Mouse (Mus musculus) midbrain, embryonic 16.5 days (tissue): ENCODE measurements around the gene Hoxd12. TPM values are rescaled to one million over a fixed set of nuclear protein-coding genes. Genes with fewer than 3 reads are reported as not detected.
A peak's percentile ranks its signal among the peaks of the same experiment; 100 is the strongest.

Source experiments
- ATAC-seq: fragments of 200-750 bp; cut with Nextera tagmentation; 2 replicates; pipeline ENCODE4 v1.8.0; 2017; ENCODE audit warnings: moderate TSS enrichment
- H3K27ac ChIP-seq: fragments of 300-500 bp; sonication (generic); 2 replicates; pipeline ENCODE4 v1.5.1; 2014; ENCODE audit warnings: mild to moderate bottlenecking, low read length, mixed read lengths
- H3K27me3 ChIP-seq: fragments of 300-500 bp; sonication (generic); 2 replicates; pipeline ENCODE4 v1.6.1; 2014; ENCODE audit warnings: low read depth, low read length, mixed read lengths; ENCODE audit not compliant: control insufficient read depth, insufficient read depth
- H3K36me3 ChIP-seq: fragments of 300-500 bp; sonication (generic); 2 replicates; pipeline ENCODE4 v1.6.1; 2014; ENCODE audit warnings: mild to moderate bottlenecking, low read length, moderate library complexity, mixed read lengths; ENCODE audit not compliant: control insufficient read depth, insufficient read depth
- H3K4me1 ChIP-seq: fragments of 300-500 bp; sonication (generic); 2 replicates; pipeline ENCODE4 v1.6.1; 2014; ENCODE audit warnings: mild to moderate bottlenecking, low read length, mixed read lengths; ENCODE audit not compliant: control insufficient read depth, insufficient read depth
- H3K4me2 ChIP-seq: fragments of 300-500 bp; sonication (generic); 2 replicates; pipeline ENCODE4 v1.6.1; 2014; ENCODE audit warnings: mild to moderate bottlenecking, low read length, mixed read lengths
- H3K4me3 ChIP-seq: fragments of 300-500 bp; sonication (generic); 2 replicates; pipeline ENCODE4 v1.5.1; 2014; ENCODE audit warnings: low read depth, mild to moderate bottlenecking, low read length, moderate library complexity, mixed read lengths
- H3K9ac ChIP-seq: fragments of 300-500 bp; sonication (generic); 2 replicates; pipeline ENCODE4 v1.6.1; 2014; ENCODE audit warnings: low read depth, low read length, mixed read lengths
- H3K9me3 ChIP-seq: fragments of 300-500 bp; sonication (generic); replicated peaks from 2 replicates; pipeline ENCODE4 v1.6.1; 2014; ENCODE audit warnings: mild to moderate bottlenecking, low read length, mixed read lengths; ENCODE audit not compliant: control insufficient read depth, poor library complexity, severe bottlenecking
- WGBS: fragments of 180-500 bp; shearing (Covaris S2); extraction: QIAGEN DNeasy Blood & Tissue Kit; methylation state at CpG from one replicate; pipeline ENCODE4 v1.1.7; 2014; 5-methylcytosine and 5-hydroxymethylcytosine counted together
- polyA plus RNA-seq: library from polyadenylated mRNA; unstranded; fragments of >200 nt; fragmentation: Nextera tagmentation; extraction: Ambion mirVana; gene quantifications from 2 replicates; pipeline ENCODE4 v1.2.1, GENCODE M21; 2015

The Hoxd12 gene
- polyA plus RNA-seq, 1 experiment from 2014 or later: not detected

GRCm38 (mm10) chr2:74678891-74679595 lies 4.2 kb downstream of the Hoxd12 start, which contains the start of gene Hoxd11:
TSS of gene Hoxd11 (plus strand) at chr2:74679557.
- Histone ChIP-seq H3K27me3 (peaks cover 97% of the 10 kb centered on the region), H3K4me1 (0 out of 2 replicates have a peak, but pooled peaks cover 6% of the 10 kb centered on the region), H3K9me3 (no peaks in the 10 kb centered on the region), H3K4me3 (no peak within 1 kb of the TSS), H3K4me2 (no peak within 1 kb of the TSS), H3K36me3 (no peaks in the 10 kb centered on the region), H3K27ac (no peak within 1 kb of the TSS), H3K9ac (no peak within 1 kb of the TSS)
- WGBS: under 1% methylated on average over 15 of the region's 15 CpGs
- no peak for ATAC-seq

DNA sequence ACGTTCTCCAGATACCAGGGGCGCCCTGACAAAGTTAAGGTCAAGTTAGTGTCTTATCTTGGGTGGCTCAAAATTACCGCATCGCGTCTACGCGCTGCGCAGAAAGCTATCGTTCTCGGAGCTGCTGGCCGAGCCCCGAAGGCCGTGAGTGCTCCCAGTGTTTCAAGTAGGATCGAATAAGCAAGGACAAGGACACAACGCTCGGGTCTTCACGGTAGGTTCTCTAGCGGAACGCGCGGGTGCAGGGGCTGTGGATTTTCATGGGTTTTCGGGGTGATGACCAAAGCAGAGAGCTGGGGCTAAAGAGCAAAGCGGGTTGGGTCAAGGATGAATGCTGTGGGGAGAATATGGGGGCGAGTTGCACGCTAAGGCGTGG lies 4.8 kb downstream of the Hoxd12 start:
- Histone ChIP-seq H3K9ac (no peak overlapping the region), H3K4me1 (0 out of 2 replicates have a peak, but pooled peaks cover 6% of the 10 kb centered on the region), H3K36me3 (no peaks in the 10 kb centered on the region), H3K4me2 (no peak overlapping the region), H3K4me3 (no peak overlapping the region), H3K27ac (no peak overlapping the region), H3K9me3 (no peaks in the 10 kb centered on the region), H3K27me3 (peaks cover 97% of the 10 kb centered on the region)
- under 1% methylated on average over 26 of the region's 26 CpGs for WGBS
- ATAC-seq: no peak

DNA sequence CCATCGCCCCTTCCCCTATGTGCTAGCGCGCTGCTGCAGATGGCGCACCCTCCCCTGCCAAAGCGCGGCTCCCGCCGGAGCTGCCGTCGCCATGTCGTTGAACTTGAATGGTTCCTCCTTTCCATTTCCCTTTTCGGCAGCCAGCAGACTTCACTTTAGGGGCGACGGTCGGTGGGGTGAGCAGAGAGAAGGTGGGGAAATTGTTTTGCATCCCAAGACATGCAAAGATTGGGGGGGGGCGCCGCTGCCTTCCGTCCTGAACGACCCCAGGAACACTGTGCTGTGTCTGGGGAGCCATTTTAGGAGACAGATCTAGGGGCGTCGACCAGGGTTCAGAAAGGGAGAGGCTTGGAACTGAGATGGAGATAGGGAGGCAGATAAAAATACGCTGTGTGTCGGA lies 5.2 kb downstream of the Hoxd12 start:
- Histone ChIP-seq H3K4me1 (0 out of 2 replicates have a peak, but pooled peaks cover 6% of the 10 kb centered on the region), H3K4me2 (no peak overlapping the region), H3K9ac (no peak overlapping the region), H3K27ac (no peak overlapping the region), H3K36me3 (no peaks in the 10 kb centered on the region), H3K27me3 (peaks cover 99% of the 10 kb centered on the region), H3K9me3 (no peaks in the 10 kb centered on the region), H3K4me3 (no peak overlapping the region)
- under 1% methylated on average over 23 of the region's 23 CpGs for WGBS
- no peak for ATAC-seq

DNA sequence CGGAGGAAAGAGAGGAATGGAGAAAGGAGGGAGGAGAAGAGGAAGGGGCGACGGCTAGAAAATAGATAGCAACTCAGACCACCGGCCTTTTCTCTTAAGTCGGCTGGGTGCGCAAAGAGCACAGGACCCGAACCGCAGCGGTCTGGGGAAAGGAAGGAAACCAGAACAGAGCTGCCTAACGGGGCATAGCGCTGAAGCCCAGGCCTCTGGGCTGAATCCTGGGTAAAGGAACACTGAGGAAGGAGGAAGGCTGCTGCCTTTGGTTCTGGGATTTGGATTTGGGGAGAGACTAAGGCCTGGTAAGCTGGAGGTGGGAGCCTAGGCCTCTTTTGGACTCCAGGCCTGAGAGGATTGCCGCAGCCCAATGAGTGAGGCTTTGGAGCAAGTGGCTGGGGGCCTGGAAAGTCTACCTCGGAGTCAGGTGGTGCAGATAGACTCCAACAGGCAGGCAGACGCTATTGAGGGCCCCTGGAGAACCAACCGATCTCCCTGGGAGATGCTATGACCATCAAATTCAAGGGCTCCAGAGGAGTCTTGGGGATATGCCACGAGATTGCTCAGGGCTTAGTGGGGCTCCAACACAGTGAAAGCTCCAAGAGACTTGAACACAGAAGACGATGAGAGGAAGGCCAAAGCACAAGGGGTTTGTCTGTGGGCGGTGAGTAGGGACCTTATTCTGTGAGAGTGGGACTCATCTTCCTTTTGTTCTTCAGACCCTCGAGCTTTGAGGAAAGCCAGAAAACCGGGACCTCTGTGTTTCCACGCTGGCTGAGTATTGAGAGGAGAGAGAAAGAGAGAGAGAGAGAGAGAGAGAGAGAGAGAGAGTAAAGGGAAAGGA lies 6.0 kb downstream of the Hoxd12 start:
- Histone ChIP-seq H3K4me2 (no peak overlapping the region), H3K9ac (no peak overlapping the region), H3K36me3 (no peaks in the 10 kb centered on the region), H3K4me1 (0 out of 2 replicates have a peak, but pooled peaks cover 6% of the 10 kb centered on the region), H3K27me3 (peaks cover 98% of the 10 kb centered on the region), H3K4me3 (no peak overlapping the region), H3K27ac (no peak overlapping the region), H3K9me3 (no peaks in the 10 kb centered on the region)
- under 1% methylated on average over 21 of the region's 21 CpGs for WGBS
- ATAC-seq: no peak

DNA sequence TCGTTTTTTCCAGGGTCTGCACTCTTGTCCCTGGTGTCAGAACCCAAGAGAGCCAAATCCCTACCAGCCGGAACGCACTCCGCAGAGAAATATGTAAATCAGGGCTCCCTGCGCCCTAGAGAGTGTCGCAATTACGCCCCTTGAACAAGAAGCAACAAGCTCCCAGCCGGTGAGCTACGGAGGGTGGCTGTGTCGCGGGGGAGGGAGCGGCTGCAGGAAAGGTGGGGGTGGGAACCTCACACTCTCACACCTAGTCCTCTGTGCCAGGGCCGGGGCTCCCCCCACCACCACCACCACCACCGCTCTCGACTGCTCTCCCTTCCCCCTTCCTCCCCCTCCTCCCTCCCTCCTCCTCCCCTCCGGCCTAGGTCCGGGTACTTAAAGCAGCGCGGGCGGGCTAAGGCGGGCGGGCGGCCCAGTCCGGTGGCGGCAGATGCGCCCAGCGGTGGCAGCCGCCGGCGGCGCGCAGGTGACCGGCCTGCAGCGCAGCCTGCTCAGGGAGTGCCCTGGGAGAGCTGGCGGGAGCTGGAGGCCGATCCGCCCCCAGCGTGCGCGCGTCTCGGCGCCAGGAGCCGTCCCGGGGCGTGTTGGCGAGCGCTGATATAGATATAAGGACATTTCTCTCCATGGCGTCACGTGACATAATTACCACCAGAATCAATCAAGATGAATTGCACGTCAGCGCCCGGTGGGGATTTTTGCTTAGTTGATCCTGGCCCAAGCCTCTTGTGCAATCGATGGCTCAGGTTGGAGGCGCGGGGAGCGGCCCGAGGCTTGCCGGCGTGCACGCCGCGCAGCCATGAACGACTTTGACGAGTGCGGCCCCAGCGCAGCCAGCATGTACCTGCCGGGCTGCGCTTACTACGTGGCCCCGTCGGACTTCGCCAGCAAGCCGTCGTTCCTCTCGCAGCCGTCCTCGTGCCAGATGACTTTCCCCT lies 7.0 kb downstream of the Hoxd12 start:
- Histone ChIP-seq H3K27me3 (peaks cover 92% of the 10 kb centered on the region), H3K4me2 (peak overlapping the region; percentile 5), H3K27ac (no peak overlapping the region), H3K9me3 (no peaks in the 10 kb centered on the region), H3K4me1 (0 out of 2 replicates have a peak, but pooled peaks cover 6% of the 10 kb centered on the region), H3K4me3 (peak overlapping the region; percentile 18; the same call in 1 of the 2 replicates), H3K36me3 (no peaks in the 10 kb centered on the region), H3K9ac (no peak overlapping the region)
- under 1% methylated on average over 71 of the region's 78 CpGs for WGBS
- peak; percentile 25; the same call in 1 of the 2 replicates for ATAC-seq

DNA sequence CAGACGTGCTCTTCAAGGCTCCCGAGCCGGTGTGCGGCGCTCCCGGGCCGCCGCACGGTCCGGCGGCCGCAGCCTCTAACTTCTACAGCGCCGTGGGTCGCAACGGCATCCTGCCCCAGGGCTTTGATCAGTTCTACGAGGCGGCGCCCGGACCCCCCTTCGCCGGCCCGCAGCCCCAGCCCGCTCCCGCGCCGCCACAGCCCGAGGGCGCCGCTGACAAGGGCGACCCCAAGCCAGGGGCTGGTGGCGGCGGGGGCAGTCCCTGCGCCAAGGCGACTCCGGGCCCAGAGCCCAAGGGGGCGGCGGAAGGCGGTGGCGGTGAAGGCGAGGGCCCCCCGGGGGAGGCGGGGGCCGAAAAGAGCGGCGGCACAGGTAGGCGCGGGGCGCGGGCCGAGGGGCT lies 8.0 kb downstream of the Hoxd12 start:
- Histone ChIP-seq H3K9me3 (no peaks in the 10 kb centered on the region), H3K9ac (no peak overlapping the region), H3K36me3 (no peaks in the 10 kb centered on the region), H3K4me1 (0 out of 2 replicates have a peak, but pooled peaks cover 6% of the 10 kb centered on the region), H3K4me2 (no peak overlapping the region), H3K27me3 (peaks cover 90% of the 10 kb centered on the region), H3K4me3 (peak overlapping the region; percentile 18; the same call in 1 of the 2 replicates), H3K27ac (no peak overlapping the region)
- ATAC-seq: no peak
- whole genome bisulfite sequencing: under 1% methylated on average over 27 of the region's 51 CpGs

DNA sequence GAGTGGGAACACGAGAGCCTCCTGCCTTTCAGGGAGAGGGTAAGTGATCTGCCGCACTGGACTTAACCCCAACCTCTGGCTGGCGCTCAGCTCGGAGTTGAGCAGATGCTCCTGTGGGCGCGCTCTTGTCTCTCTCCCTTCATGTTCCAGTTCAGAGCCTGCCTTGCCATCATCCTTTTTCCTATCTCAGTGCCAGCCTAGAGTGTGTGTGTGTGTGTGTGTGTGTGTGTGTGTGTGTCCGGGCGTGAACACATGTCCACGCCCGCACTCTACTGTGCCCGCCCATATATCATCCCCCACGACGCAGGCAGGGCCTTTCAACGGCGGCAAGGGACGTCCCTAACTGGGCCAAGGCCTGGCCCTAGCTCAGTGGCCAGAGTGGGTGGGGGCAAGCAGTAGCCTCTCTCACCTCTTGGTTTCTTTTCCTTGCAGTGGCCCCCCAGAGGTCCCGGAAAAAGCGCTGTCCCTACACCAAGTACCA lies 8.7 kb downstream of the Hoxd12 start:
- Histone ChIP-seq H3K4me1 (0 out of 2 replicates have a peak, but pooled peaks cover 6% of the 10 kb centered on the region), H3K9ac (no peak overlapping the region), H3K4me2 (no peak overlapping the region), H3K27me3 (peaks cover 87% of the 10 kb centered on the region), H3K9me3 (no peaks in the 10 kb centered on the region), H3K27ac (no peak overlapping the region), H3K36me3 (no peaks in the 10 kb centered on the region), H3K4me3 (no peak overlapping the region)
- under 1% methylated on average over 18 of the region's 18 CpGs for WGBS
- ATAC-seq: no peak

DNA sequence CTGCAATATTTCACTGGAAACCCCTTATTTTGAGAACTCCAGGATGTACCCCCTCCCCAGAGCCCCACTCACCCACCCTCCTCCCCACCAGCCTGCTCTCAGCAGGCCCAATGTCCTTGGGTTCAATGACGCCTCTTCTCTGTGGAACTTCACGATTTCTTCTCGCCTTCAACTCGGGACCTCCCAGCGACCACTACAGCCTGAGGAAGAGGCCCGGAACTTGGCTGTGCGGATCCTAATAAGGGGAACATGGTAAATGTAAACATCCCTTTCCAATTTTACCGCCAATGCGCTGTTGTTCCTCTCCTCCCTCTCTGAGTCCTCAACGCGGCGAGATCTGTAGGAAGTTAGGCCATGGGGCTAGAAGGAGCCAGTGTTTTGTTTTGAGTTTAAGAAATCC lies 9.3 kb downstream of the Hoxd12 start:
- H3K36me3 ChIP-seq: no peaks in the 10 kb centered on the region
- H3K4me3 ChIP-seq: no peak overlapping the region
- no peaks in the 10 kb centered on the region for H3K9me3 ChIP-seq
- H3K9ac ChIP-seq: no peak overlapping the region
- H3K4me2 ChIP-seq: no peak overlapping the region
- no peak overlapping the region for H3K27ac ChIP-seq
- 0 out of 2 replicates have a peak, but pooled peaks cover 6% of the 10 kb centered on the region for H3K4me1 ChIP-seq
- WGBS: under 1% methylated on average over 12 of the region's 12 CpGs
- H3K27me3 ChIP-seq: peaks cover 87% of the 10 kb centered on the region
- no peak for ATAC-seq
